Mouse (Mus musculus) megakaryocyte, embryonic 14.5 days (primary cell): ENCODE data around the gene Hyal3. TPM values are rescaled to one million over a fixed set of nuclear protein-coding genes. Genes with fewer than 3 reads are reported as not detected.
A peak's percentile ranks its signal among the peaks of the same experiment; 100 is the strongest.

ENCODE experiments used
- H3K27me3 ChIP-seq: replicated peaks from 2 replicates; pipeline ENCODE3; 2012; ENCODE audit warnings: inconsistent platforms
- H3K36me3 ChIP-seq: replicated peaks from 2 replicates; pipeline ENCODE3; 2012; ENCODE audit warnings: low read length, inconsistent platforms, mixed read lengths
- H3K4me1 ChIP-seq: 2 replicates; pipeline ENCODE4 v1.6.1; 2012; ENCODE audit warnings: inconsistent platforms
- H3K4me3 ChIP-seq: replicated peaks from 2 replicates; pipeline ENCODE3; 2012; ENCODE audit warnings: moderate library complexity, mild to moderate bottlenecking, inconsistent platforms
- H3K9me3 ChIP-seq: 2 replicates; pipeline ENCODE4 v1.6.1; 2012; ENCODE audit warnings: inconsistent platforms
- FLI1 ChIP-seq: IDR thresholded peaks from 2 replicates; pipeline ENCODE4 v1.6.1; 2012; ENCODE audit warnings: low read length, inconsistent platforms, mixed read lengths
- GATA1 ChIP-seq: IDR thresholded peaks from 3 replicates; pipeline ENCODE4 v1.6.1; 2012; ENCODE audit warnings: mixed read lengths, low read length, inconsistent platforms, borderline replicate concordance
- polyA plus RNA-seq: library from polyadenylated mRNA; stranded (reverse); fragments of >175 nt; gene quantifications from 2 replicates; pipeline ENCODE4 v1.2.3, GENCODE M21; 2012; ENCODE audit warnings: low replicate concordance; ENCODE audit not compliant: insufficient read depth

Gene Hyal3
- polyA plus RNA-seq, 1 experiment, result 0.31 TPM

DNA sequence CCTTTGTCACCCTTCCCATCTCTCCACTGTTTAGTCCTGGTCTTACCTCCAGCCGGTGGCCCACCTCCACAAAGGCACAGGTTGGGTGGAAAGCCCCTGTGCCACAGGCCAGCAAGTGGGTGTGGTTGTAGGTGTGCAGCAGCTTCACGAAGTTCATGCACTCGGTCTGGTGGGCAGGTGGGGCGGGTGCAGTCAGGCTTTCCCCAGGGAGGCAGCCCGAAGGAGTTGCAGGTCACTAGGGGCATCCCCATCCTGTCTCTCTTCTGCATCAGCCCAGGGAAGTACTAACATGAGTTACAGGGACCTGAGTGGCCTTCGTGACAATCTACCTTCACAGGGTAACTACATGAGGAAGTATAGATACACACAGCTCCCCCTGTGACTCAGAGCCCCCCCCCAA, 22.6 kb downstream of the Hyal3 start:
- Histone ChIP-seq H3K36me3 (no peaks in the 10 kb centered on the region), H3K27me3 (peaks cover 68% of the 10 kb centered on the region), H3K4me3 (no peak overlapping the region), H3K4me1 (peaks cover 43% of the 10 kb centered on the region), H3K9me3 (no peaks in the 10 kb centered on the region)
- TF ChIP-seq FLI1 (no peak), GATA1 (no peak)

GRCm38 (mm10) chr9:107605041-107605661, 24.5 kb downstream of the Hyal3 start:
- Histone ChIP-seq H3K4me1 (peaks cover 55% of the 10 kb centered on the region), H3K9me3 (no peaks in the 10 kb centered on the region)
- TF ChIP-seq FLI1 (no peak), GATA1 (no peak)

DNA sequence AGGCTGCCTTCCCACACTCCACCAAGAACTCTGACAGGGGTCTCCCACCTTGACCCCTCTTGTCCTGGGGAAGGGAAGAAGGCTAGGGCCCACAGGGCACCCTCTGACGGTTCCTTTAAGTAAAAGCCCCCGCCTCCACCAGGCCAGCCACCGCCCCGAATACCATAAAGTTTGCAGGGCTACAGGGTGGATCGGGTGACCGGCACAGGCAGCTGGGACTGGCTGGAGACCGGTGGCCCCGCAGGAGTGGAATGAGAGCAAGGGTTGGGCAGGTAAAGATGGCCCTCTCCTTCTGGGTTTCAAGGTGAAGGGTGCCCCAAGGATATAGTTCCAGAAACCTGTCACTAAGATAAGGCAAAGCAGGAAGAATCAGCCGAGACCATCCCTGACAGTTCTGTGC, 26.0 kb downstream of the Hyal3 start:
- Histone ChIP-seq H3K4me1 (peaks cover 60% of the 10 kb centered on the region), H3K36me3 (no peaks in the 10 kb centered on the region)

More at GRCm38 (mm10) chr9:107605041-107605661, 24.5 kb downstream of the Hyal3 start:
- Histone ChIP-seq H3K36me3 (no peaks in the 10 kb centered on the region), H3K4me3 (no peak overlapping the region), H3K27me3 (peaks cover 56% of the 10 kb centered on the region)

DNA sequence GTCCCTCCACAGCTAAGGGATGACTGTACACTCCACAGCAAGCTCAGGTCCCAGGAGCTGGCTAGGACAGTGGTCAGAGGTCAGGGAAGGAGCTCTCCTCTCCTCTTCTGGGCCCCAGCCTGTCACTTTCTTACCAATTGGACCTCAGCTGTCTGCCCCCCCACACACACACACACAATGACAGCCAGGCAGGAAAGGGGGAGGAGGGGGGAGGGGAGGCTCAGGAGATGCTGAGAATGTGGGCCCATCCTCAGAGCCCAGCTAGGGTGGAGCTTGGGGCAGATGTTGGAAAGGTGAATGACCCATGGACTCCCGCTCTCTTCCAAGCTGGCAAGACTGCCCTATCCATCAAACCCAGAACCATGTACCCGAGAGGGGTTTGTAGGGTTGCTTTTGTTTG, 26.4 kb downstream of the Hyal3 start:
- H3K4me1 ChIP-seq, result peaks cover 60% of the 10 kb centered on the region

More for the DNA sequence above, 26.0 kb downstream of the Hyal3 start:
- Histone ChIP-seq H3K9me3 (no peaks in the 10 kb centered on the region), H3K4me3 (no peak overlapping the region), H3K27me3 (peaks cover 42% of the 10 kb centered on the region)
- TF ChIP-seq GATA1 (no peak), FLI1 (no peak)

GRCm38 (mm10) chr9:107607653-107608245, 27.1 kb downstream of the Hyal3 start:
- Histone ChIP-seq H3K4me1 (peaks cover 57% of the 10 kb centered on the region), H3K27me3 (peaks cover 40% of the 10 kb centered on the region), H3K36me3 (no peaks in the 10 kb centered on the region), H3K4me3 (no peak overlapping the region), H3K9me3 (no peaks in the 10 kb centered on the region)
- no peak for TF ChIP-seq GATA1
- no peak for TF ChIP-seq FLI1

More for the DNA sequence above, 26.4 kb downstream of the Hyal3 start:
- H3K36me3 ChIP-seq, result no peaks in the 10 kb centered on the region
- TF ChIP-seq FLI1 (no peak), GATA1 (no peak)
- H3K27me3 ChIP-seq, result peaks cover 40% of the 10 kb centered on the region
- H3K9me3 ChIP-seq, result no peaks in the 10 kb centered on the region
- H3K4me3 ChIP-seq, result peak overlapping the region; percentile 8

DNA sequence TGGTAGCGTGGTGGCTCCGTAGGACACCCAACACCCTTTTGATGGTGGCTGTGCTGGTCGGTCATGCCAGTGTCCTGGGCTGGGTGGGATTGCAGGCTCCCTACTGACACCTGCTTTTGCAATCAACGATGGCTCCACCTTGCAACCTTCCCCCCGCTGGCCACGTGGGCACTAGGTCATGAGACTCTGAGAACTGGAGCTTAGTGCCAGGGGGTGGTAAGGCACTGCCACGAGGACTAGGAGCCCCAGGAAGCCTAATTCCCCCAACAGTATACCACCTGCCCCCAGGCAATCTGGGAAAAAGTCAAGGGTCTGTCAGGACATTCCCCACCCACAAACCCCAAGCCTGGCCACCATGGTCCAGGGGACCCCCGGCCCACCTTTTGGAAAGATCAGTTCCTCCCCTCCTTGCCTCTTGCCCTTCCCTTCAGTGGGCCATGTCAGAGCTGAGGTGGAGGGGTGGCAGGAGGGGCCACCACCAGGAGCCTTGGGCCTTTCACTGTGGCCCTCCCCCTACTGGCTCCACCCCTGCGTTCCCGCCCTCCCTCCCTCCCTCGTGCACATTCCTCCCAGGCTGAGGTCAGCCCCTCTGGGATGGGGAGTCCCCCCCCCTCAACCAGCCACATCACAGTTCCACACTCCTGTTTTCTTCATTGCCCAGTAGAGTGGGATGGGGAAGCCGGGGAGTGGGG, 28.3 kb downstream of the Hyal3 start, which contains the start of gene Sema3b:
TSS of gene Sema3b (minus strand) at position 489 of the 692 bp plus-strand sequence.
- Histone ChIP-seq H3K27me3 (peaks cover 35% of the 10 kb centered on the region), H3K4me3 (peak within 1 kb of the TSS; percentile 30), H3K36me3 (peaks cover 4% of the 10 kb centered on the region), H3K9me3 (no peaks in the 10 kb centered on the region), H3K4me1 (peaks cover 62% of the 10 kb centered on the region)
- no peak for TF ChIP-seq GATA1

GRCm38 (mm10) chr9:107609433-107609830, 28.8 kb downstream of the Hyal3 start:
- Histone ChIP-seq H3K4me3 (no peak overlapping the region), H3K36me3 (peaks cover 9% of the 10 kb centered on the region), H3K9me3 (no peaks in the 10 kb centered on the region), H3K27me3 (peaks cover 30% of the 10 kb centered on the region), H3K4me1 (peaks cover 62% of the 10 kb centered on the region)
- no peak for TF ChIP-seq GATA1
- TF ChIP-seq FLI1, result no peak

DNA sequence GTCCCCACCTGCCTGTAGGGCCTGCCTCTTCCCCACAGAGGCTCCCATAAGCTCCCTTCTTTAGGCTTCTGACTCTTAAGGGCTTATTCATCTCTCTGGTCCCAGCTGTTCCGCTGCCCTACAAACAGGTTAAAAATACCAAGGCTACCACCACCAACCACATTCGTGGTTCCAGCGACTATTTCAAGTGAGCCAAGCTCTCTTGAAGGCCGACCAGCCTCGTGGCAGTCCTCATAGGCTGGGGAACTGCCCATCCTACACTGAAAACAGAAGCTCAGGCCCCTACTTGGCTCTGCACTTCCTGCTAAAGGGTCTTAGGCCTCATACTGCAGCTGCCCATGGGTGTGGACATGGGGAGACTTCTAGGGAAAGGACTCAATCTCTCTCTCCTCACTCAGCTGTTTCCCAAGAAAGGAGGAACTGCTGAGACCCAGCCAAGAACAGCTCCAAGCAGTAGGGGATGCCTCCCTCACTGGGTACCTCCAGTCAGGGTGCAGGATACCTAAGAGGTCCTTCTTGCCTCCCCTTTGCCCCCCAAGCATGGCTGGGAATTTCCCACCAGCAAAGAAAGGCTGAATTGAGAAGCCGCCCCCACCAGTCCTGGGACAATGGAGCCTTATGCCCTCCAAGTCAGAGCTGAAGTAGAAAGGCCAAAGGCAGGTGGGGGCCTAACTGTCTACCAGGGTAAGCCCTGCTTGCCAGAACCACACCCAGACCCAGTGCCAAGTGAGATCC, 31.0 kb downstream of the Hyal3 start:
- H3K4me1 ChIP-seq, result peaks cover 63% of the 10 kb centered on the region
- H3K9me3 ChIP-seq, result no peaks in the 10 kb centered on the region
- H3K36me3 ChIP-seq, result peaks cover 31% of the 10 kb centered on the region
- peak overlapping the region; percentile 91 for H3K4me3 ChIP-seq
- TF ChIP-seq FLI1, result no peak
- no peak for TF ChIP-seq GATA1
- peaks cover 15% of the 10 kb centered on the region for H3K27me3 ChIP-seq

- H3K36me3 ChIP-seq, result peaks cover 37% of the 10 kb centered on the region
- TF ChIP-seq GATA1 (no peak), FLI1 (no peak)
- H3K9me3 ChIP-seq, result no peaks in the 10 kb centered on the region
- peaks cover 59% of the 10 kb centered on the region for H3K4me1 ChIP-seq
- peaks cover 9% of the 10 kb centered on the region for H3K27me3 ChIP-seq
- H3K4me3 ChIP-seq, result peak overlapping the region; percentile 91
These were observed 31.8 kb downstream of the Hyal3 start for GRCm38 (mm10) chr9:107612191-107612944.
